Comparison of ENCODE assay signal across 10 mouse cellular contexts in the genomic region with DNA sequence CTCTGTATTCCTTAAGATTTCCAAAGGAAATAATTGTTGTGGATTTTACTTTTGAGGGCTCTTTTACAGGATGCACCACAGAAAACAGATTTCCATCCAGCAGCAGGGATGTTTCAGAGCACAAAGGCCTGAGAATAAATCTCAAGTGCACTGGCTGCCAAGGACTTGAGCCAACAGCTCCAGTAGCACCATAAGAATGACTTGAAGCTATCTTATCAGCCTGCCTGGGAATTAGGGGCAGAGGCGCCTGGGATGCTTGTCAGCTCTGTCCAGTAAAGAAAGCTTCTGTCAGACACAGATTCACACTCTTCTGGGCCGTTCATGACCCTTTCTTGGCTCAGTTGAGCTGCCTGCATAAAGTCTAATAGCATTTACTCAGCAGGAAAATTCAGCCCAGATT. TPM values are rescaled to one million over a fixed set of nuclear protein-coding genes. Genes with fewer than 3 reads are reported as not detected.
DNase-seq lines count a peak whose midpoint lies in the region; TF ChIP-seq lines count a peak whose summit lies in the region.
"Had no signal": no experiment of that assay in that cellular context is flagged by ENCODE, and none has a peak within 500 bp of the region (broad histone marks: within the 10 kb centered on the region; RNA-seq: fewer than 3 reads in every experiment).

No protein-coding gene starts in this region.

- peak overlapping the region; percentile 46; the same call in 1 of the 2 replicates for H3K27ac ChIP-seq in testis, adult 2 months (ENCODE audit: control insufficient read depth, insufficient read depth, low read depth, low read length)
- H3K27ac ChIP-seq: hindbrain, embryonic 15.5 days; limb, embryonic 13.5 days had no signal

- H3K4me3 ChIP-seq in testis, adult 2 months (ENCODE audit: control insufficient read depth, low read depth, low read length) = no peak overlapping the region
- H3K4me3 ChIP-seq: hindbrain, embryonic 15.5 days; limb, embryonic 13.5 days had no signal

- TF ChIP-seq POLR2A in testis, adult 2 months (IDR thresholded peaks at IDR 0.05; ENCODE audit: control insufficient read depth, low read depth, low read length) = no peak

- no peak for TF ChIP-seq CTCF in testis, adult 2 months (IDR thresholded peaks at IDR 0.05; ENCODE audit: control insufficient read depth, insufficient read depth, insufficient replicate concordance, low read depth, low read length)

- H3K36me3 ChIP-seq in testis, adult 2 months (ENCODE audit: control insufficient read depth, insufficient read depth, low read length) = no peaks in the 10 kb centered on the region
- H3K36me3 ChIP-seq: G1E; hindbrain, embryonic 15.5 days; limb, embryonic 13.5 days had no signal

- H3K4me1 ChIP-seq in testis, adult 2 months (ENCODE audit: control insufficient read depth, insufficient read depth, low read length) = peaks cover 7% of the 10 kb centered on the region
- H3K4me1 ChIP-seq: hindbrain, embryonic 15.5 days had no signal

- no peak for DNase-seq in testis, postnatal 10 days (ENCODE audit: low spot score)
- peak; percentile 72 to 78 for DNase-seq in heart, postnatal 10 days
- DNase-seq in kidney, postnatal 4 days = peak; percentile 60 to 71
- no peak for DNase-seq in cerebellum, adult 11 months
- DNase-seq in spleen, postnatal 10 days (ENCODE audit: low spot score in 2 of 2) = no peak
- no peak for DNase-seq in layer of hippocampus, adult 11-12 months (ENCODE audit: low spot score)

- intact Hi-C loops in heart, postnatal 10 days (cut with DNase I) = no loop called here

- no peaks in the 10 kb centered on the region for H3K27me3 ChIP-seq in testis, adult 2 months (ENCODE audit: control insufficient read depth, insufficient read depth, low read length)
- H3K27me3 ChIP-seq: hindbrain, embryonic 15.5 days; limb, embryonic 13.5 days had no signal

RNA-seq across cellular contexts. Expression of a gene that starts 33.1 kb away (rescaled TPM):
- 1.6 TPM in 2 replicates for polyA plus RNA-seq in testis, adult 2 months (2012; rRNA removed)
- 10 to 100 TPM; 38.9 to 49.6 TPM for total RNA-seq in heart, postnatal 10 days (2021)
- polyA plus RNA-seq: G1E had no signal

RNA-seq across cellular contexts. Expression of a gene that starts 38.0 kb away (rescaled TPM):
- 0.57 and 0.61 TPM in 2 replicates for polyA plus RNA-seq in testis, adult 2 months (2012; rRNA removed)
- 10 to 100 TPM; 22.2 to 29.1 TPM for total RNA-seq in heart, postnatal 10 days (2021)
- polyA plus RNA-seq: G1E had no signal

Comparison
In these comparisons a context has a peak if more than half of its experiments do, and no peak if none do; other contexts are left out.
1. DNase-seq: peak in heart, postnatal 10 days (2 of 2) and kidney, postnatal 4 days (2 of 2); none in testis, postnatal 10 days (single experiment), cerebellum, adult 11 months (single experiment), spleen, postnatal 10 days (0 of 2) and layer of hippocampus, adult 11-12 months (single experiment).